Mouse (Mus musculus): ENCODE measurements at regions not wholly inside any gene's neighbourhood (a gene's known extent, or its start where the extent isn't known, plus 50 kb on each side); places are given as distances from the start of the nearest gene placed in this dataset.

- no peak for DNase-seq (ENCODE audit: low spot score)
Observed at GRCm38 (mm10) chr4:9218380-9218779, 979.5 kb upstream of the Car8 start.

- no peak for DNase-seq (ENCODE audit: low spot score)
Observed at GRCm38 (mm10) chr4:9208606-9209005, 969.8 kb upstream of the Car8 start.

DNA sequence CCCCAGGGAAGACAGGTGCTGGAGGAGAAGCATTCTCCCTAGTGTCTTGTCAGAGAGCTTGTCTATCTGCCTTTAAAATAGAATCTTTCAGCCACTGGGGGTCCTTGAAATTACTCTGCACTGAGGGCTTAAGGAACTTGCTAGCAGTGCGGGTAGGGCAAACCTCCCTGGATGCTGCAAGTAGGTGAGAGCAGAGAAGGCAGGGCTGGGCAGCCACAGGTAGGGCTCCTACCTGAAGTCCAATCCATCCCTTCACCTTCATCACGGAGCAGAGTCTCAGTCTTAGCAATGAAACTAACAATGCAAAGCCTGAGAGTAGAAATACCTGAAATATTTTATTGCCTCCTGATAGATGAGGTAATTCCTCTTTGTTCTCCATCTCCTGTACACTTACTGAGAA, 961.2 kb upstream of the Car8 start:
- no peak for DNase-seq (ENCODE audit: low spot score)

DNA sequence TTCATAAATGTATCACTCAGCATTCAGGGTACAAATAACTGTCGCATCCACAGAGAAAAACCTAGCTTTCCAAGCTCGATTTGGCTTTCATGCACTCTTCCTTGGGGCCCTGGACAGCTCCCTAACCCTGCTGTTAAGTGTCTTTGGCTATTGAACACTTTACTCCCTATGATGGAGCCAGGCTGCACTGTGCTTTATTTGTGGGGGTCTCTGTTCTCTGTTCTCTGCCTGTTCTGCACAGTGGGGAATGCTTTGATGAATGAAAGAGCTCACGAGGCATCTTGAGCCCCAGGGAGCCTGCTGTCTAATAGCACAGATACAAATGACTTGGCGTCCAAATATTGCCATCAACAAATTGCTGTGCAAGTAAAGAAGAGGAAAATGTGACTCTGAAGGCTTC, 957.6 kb upstream of the Car8 start:
- no peak for DNase-seq (ENCODE audit: low spot score)

GRCm38 (mm10) chr4:9193121-9193520, 954.3 kb upstream of the Car8 start:
- no peak for DNase-seq (ENCODE audit: low spot score)

DNA sequence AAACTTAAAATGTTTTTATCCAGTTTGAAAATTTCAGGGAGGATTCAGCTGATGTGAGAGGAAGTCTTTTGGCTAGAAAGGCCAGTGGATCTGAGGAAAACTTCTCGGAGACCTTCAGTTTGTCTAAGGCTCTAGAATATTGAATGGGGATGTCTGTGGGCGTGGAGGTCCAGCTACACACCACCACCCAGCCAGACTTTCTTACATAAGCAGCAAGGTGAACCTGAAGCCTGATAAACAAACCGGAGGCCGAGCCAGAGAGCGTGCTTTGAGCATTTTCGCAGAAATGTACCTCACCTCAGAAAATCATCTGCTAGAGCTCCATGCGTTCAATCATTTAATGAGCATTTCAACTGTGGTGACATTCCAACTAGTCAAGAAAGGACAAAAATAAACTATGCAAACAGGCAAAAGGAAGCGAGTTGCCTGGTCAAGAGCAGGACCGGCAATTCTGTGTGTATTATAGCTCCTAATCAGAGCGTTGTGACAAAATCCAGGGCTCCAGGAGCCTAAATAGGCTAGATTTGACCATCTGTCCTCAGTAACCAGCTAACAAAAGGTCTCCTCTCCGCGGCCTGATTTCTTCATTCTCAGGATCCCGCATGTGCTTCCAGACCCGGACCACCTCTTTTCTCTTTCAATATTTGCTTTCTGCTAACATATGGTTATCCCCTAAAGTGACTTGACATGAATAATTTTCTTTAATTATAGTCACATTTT, 946.5 kb upstream of the Car8 start:
- no peak for DNase-seq (ENCODE audit: low spot score)

DNA sequence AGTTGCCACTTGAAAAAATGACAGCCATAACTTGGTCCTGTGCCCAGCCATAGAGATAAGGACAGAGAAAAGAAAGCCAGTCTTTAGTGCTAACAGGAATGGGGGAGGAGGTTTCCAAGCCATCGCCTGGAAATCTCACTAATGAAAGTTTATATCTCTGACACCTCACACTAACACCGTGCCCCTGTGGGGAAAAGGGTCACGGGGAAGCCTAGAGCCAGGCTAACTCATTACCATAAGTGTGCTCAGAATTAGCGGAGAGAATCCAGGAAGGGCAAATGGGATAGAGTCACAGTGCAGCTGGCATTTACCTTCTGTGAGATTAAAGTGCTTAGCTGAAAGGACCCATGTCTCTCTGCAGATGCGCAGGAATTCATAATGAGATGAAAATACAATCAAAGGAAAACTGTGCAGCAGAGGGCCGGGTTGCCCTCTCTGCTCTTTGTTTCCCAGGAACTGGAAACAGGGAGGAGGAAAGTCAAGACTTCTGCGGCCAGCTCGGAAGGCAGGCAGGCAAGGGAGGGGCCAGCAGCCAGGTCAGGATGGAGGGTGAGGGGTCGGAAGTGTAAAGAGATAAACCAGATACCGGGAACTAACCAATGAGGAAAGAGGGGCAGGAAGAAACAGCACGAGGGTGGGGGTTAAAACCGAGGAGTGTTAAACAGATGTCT, 945.7 kb upstream of the Car8 start:
- peak; percentile 1 for DNase-seq (ENCODE audit: low spot score)

DNA sequence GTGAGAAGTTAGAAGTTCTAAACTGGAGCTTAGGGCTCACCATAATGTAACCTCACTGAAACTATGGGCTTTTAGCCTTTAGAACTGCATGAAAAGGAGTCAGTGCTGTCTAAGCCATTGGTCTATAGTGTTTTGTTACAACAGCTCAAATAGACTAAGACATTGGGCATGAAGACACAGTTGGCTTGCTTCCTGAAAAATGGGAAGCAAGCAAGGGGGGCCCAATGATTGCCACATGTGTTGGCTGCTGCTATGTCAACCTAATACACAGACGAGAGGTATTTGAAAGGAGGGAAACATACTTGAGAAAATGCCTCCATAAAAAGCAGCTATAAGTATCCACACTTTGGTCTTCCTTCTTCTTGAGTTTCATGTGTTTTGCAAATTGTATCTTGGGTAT, 935.5 kb upstream of the Car8 start:
- DNase-seq (ENCODE audit: low spot score): no peak

- DNase-seq (ENCODE audit: low spot score): no peak
Observed at GRCm38 (mm10) chr4:9162374-9162773, 923.5 kb upstream of the Car8 start.

- DNase-seq (ENCODE audit: low spot score): no peak
Observed at GRCm38 (mm10) chr4:9161814-9162133, 922.9 kb upstream of the Car8 start.

GRCm38 (mm10) chr4:9161068-9161813, 922.4 kb upstream of the Car8 start:
- no peak for DNase-seq (ENCODE audit: low spot score)

DNA sequence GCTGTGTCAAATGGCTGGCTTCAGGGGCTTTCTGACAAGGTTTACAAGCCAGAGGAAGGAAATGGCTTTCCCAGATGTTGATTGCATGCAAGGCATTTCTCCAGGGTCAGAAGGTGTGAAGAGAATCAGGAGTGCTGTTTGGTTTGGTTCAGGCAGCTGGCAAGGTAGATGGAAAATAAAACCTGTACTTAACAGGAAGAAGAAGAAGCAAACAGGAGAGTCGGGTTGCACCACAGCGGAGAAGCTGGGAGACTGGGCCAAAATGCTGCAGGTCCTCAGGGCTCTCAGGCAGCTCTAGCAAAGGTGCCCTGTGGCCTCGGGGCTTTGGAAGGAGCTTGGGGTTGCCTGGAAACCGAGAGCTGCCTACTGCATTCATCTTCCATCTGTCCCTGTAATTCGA, 908.9 kb upstream of the Car8 start:
- DNase-seq (ENCODE audit: low spot score): no peak

DNA sequence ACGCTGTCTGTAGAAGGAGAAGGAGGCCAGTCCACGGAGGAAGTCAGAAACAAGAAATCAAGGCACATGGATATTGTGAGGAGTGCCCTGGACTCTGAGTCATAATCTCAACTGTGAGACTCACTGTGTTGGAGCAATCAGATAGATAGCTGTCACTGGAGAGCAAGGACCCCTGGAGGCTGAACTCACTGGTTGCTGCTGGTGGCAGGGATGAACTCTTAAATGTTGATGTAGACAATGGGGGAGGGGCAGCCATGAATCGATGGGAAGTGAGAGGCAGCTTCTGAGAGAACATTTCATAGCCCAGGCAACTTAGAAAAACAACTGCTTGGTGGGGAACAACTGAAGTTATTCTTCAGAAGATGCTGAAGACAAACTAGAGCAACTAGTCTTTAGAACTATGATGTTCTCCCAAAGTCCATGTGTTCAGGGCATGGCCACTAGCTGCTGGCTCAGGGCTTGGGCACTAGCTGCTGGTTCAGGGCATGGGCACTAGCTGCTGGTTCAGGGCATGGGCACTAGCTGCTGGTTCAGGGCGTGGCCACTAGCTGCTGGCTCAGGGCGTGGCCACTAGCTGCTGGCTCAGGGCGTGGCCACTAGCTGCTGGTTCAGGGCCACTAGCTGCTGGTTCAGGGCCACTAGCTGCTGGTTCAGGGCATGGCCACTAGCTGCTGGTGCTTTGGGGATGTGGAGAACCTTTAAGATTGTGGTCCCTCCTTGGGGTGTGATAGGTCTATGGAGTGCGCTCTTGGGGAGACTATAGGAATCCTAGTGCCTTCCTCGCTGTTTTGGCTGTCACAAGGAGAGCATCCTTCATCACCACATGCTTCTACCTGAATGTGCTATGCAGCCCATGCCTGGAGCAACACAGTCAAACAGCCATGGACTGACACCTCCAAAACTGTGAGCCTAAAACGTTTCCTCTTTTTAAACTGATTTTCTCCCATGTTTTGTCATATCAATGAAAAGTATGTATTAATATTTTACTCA, 905.7 kb upstream of the Car8 start:
- no peak for DNase-seq (ENCODE audit: low spot score)

- no peak for DNase-seq (ENCODE audit: low spot score)
Observed at GRCm38 (mm10) chr4:9143087-9143486, 904.2 kb upstream of the Car8 start.

- no peak for DNase-seq (ENCODE audit: low spot score)
Observed at GRCm38 (mm10) chr4:9141946-9142683, 903.3 kb upstream of the Car8 start.

DNA sequence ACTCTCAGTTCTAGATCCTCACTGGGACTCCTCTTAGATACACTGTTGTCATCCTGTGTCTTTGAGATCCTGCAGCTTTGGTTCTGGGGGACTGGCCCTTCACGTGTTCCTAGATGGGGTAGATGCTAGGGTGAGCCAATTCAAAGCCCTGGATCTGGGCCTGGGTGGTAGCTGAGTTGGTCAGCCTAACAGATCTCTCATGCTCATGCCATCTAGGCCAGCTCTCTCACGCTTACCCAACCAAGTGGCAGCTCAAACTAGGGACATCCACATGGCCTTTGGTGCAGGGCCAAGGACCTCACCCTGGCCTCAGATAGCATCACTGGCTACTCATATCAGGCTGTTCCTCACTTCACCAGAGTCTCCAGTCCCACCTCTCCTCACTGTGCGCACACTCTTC, 901.9 kb upstream of the Car8 start:
- no peak for DNase-seq (ENCODE audit: low spot score)

DNA sequence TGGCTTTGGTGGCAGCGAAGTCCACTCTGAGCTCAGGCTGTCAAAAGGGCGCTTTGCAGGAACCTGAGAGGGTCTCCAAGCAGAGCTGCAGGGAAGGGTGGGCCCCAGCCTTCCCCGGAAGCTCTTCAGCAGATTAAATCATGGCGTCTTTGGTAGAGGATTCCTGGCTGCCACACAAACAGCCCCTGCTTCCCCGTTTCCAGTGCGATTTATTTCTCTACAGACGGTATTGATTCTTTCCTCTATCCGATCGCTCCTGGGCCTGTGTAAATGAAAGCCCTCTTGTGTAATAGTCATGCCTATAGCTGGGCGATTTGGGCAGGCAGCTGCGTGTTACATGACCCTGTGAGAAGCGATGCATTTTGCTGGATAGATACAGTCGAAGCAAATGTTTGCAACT, 897.8 kb upstream of the Car8 start:
- DNase-seq (ENCODE audit: low spot score): no peak

DNA sequence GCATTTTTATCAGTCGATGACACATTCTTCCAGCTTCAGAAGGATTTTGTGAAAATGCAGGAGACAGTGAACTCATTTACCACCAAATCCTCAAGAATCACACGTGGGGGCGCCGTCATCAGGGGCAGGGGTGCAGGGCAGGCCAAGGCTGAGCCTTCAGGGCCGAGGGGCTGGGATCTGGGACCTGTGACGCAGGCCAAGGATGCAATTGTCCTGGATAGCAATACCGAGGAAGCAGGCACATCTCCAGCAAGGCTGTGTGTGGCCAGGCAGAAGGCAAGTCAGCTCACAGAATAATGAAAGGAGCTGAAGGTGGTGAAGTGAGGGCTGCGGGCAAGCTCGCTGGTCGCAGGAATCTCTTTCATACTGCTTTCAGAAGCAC, 897.3 kb upstream of the Car8 start:
- no peak for DNase-seq (ENCODE audit: low spot score)

- peak; percentile 96 for DNase-seq (ENCODE audit: low spot score)
Observed at GRCm38 (mm10) chr4:9135481-9136187, 896.8 kb upstream of the Car8 start.

GRCm38 (mm10) chr4:9133695-9134094, 894.9 kb upstream of the Car8 start:
- no peak for DNase-seq (ENCODE audit: low spot score)

Data from ovary, postnatal 14 days (tissue).